Mouse (Mus musculus) bone marrow macrophage, adult 2 months (primary cell): Measurements from ENCODE around the gene Yipf6.

ENCODE experiments used
- CTCF ChIP-seq: IDR thresholded peaks from 2 replicates; pipeline ENCODE4 v1.5.1; 2012; ENCODE audit warnings: low read depth, mild to moderate bottlenecking, low read length, moderate library complexity
- POLR2A ChIP-seq: IDR thresholded peaks from 2 replicates; pipeline ENCODE4 v1.6.1; 2012; ENCODE audit warnings: mild to moderate bottlenecking, low read depth, low read length, borderline replicate concordance

DNA sequence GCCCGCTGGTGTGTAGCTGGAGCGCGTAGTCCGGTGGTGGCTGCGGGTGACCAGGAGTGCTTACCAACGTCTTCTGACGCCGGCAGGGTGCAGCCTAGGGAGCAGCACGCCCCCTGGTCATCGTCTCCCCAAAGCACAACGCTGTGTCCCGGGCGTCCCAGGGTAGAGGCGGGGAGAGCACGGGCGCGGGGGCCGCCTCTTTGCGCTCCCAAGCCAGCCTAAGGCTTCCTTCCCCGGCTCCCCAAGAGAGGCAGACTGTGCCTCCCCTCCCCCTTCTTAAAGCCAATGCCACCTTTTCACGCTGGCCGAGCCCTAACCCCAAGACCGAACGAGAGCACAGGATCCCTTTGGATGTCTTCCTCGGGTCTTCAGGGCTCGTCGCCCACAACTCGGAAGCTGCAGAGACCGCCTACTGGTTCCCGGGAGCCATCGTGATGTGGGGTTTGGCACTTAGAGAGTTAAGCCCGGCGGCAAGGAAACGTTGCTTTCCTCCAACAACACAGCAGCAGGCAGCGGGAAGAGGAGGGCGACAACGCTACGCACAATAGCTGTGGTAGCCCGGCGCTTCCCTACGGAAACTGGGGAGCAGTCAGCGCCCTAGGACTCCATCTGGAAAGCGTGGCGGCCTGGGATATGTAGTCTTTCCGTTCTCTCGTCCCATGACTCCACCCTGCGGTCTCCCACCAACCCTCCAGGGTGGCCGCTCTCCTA lies 45.6 kb upstream of the Yipf6 start, which contains the start of gene Ophn1:
- TF ChIP-seq POLR2A: no peak
- no peak for TF ChIP-seq CTCF
